Mouse (Mus musculus) small intestine, adult 10 weeks (tissue): ENCODE results near the gene 1700017N19Rik. TPM values are rescaled to one million over a fixed set of nuclear protein-coding genes. Genes with fewer than 3 reads are reported as not detected.

Experiments used
- polyA plus RNA-seq: library from polyadenylated mRNA; stranded (reverse); fragments of 350-450 nt; fragmentation: Illumina TruSeq; extraction: RNeasy Lipid Tissue Mini Kit (QIAGEN cat#74804); gene quantifications from one replicate; pipeline ENCODE4 v1.2.3, GENCODE M21; 2014; ENCODE audit warnings: low replicate concordance

1700017N19Rik gene
- not detected for polyA plus RNA-seq

GRCm38 (mm10) chr10:100590323-100590722 lies at the start of gene 1700017N19Rik, which contains the start of gene 4930430F08Rik:
TSS of gene 1700017N19Rik (plus strand) at chr10:100590484.
TSS of gene 4930430F08Rik (minus strand) at chr10:100590423.

Other genes with a start within 250 kb of the 1700017N19Rik start
- gene Gm4302, start 249.6 kb upstream of the 1700017N19Rik start, polyA plus RNA-seq, result not detected
- gene Gm4303, start 244.5 kb upstream of the 1700017N19Rik start, polyA plus RNA-seq, result not detected
- not detected for gene Gm4305, start 239.4 kb upstream of the 1700017N19Rik start, polyA plus RNA-seq
- gene Gm4307, start 229.1 kb upstream of the 1700017N19Rik start, polyA plus RNA-seq, result not detected
- gene Gm4312, start 207.9 kb upstream of the 1700017N19Rik start, polyA plus RNA-seq, result not detected
- 36.2 TPM for gene Tmtc3, start 103.1 kb upstream of the 1700017N19Rik start, polyA plus RNA-seq
- gene Cep290, start 102.9 kb upstream of the 1700017N19Rik start, polyA plus RNA-seq, result 15.4 TPM
- 12.0 TPM for gene 4930430F08Rik, start 61 bp upstream of the 1700017N19Rik start, polyA plus RNA-seq